ENCODE assay signal across 1 mouse cellular context in the genomic region with DNA sequence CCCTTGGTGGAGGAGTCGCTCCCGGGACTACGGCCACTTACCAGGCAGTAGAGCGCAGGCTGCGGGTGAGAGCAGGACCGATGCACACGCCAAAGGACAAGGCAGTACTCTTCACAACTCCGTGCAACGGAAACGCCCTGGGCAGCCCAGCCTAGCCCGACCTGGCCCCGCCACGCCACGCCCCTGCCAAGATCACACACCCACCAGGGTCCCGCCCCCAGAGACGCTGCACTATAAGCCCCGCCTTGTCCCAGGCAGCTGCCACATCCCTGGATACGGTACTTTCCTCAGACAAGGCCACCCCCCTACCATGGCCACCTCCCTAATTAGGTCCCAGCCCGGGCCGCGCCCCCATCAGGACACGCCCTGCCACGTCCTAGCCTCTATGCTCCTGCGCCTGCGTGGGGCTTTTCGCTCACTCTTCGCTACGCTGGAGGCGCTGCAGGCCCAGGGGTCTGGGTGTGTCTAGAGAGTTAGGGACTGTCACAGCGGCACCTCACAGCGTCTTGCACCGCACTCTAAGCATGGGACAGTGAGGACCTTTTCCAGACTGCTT.
TF ChIP-seq lines count a peak whose summit lies in the region.

Gene Anxa5 (minus strand): TSS at position 363 of the 556 bp plus-strand sequence.
Gene 1810062G17Rik (plus strand): TSS at position 406 of the 556 bp plus-strand sequence.

TF ChIP-seq in MEL, 35 proteins besides CTCF, POLR2A, EP300 and RAD21 (continued from another document):
- TF ChIP-seq USF2 (IDR thresholded peaks at IDR 0.05; ENCODE audit: borderline replicate concordance in 1 of 2, insufficient read depth in 1 of 2, low read depth in 1 of 2, low read length in 2 of 2) (no peak), JUND (IDR thresholded peaks at IDR 0.05; ENCODE audit: low read depth, low read length) (no peak), USF1 (IDR thresholded peaks at IDR 0.05; ENCODE audit: low read depth, low read length) (0 out of 2 replicates have a peak, but pooled peaks have one; percentile 16), GATA1 (IDR thresholded peaks at IDR 0.05; ENCODE audit: low read depth, low read length) (no peak), ZNF384 (IDR thresholded peaks at IDR 0.05; ENCODE audit: low read depth, low read length) (no peak), TCF12 (IDR thresholded peaks at IDR 0.05; ENCODE audit: low read depth, low read length) (peak; percentile 32; the same call in 1 of the 2 replicates), NRF1 (IDR thresholded peaks at IDR 0.05; ENCODE audit: insufficient read depth, low read depth, low read length, poor library complexity, severe bottlenecking) (peak; percentile 100), MYC (IDR thresholded peaks at IDR 0.05; ENCODE audit: low read depth, low read length) (0 out of 2 replicates have a peak, but pooled peaks have one; percentile 9), ZKSCAN1 (IDR thresholded peaks at IDR 0.05; ENCODE audit: low read depth, low read length) (no peak), MAX (IDR thresholded peaks at IDR 0.05; ENCODE audit: low read length) (peak; percentile 9; the same call in 1 of the 2 replicates), MXI1 (IDR thresholded peaks at IDR 0.05; ENCODE audit: low read depth, low read length) (peak; percentile 71; the same call in 1 of the 2 replicates), CHD2 (IDR thresholded peaks at IDR 0.05; ENCODE audit: low read length) (no peak), SIN3A (IDR thresholded peaks at IDR 0.05; ENCODE audit: low read length) (peak; percentile 69), ZMIZ1 (IDR thresholded peaks at IDR 0.05; ENCODE audit: low read depth, low read length) (0 out of 2 replicates have a peak, but pooled peaks have one; percentile 48)
